Mouse (Mus musculus) adipocyte (in vitro differentiated cells): ENCODE measurements at regions not wholly inside any gene's neighbourhood (a gene's known extent, or its start where the extent isn't known, plus 50 kb on each side); places are given as distances from the start of the nearest gene placed in this dataset.

Source experiments
- DNase-seq: peaks from one replicate; pipeline ENCODE4 v3.0.0-alpha.2; 2016; ENCODE audit warnings: low spot score

GRCm38 (mm10) chr10:124318761-124319160 is 1055.0 kb downstream of the Fam19a2 start:
- no peak for DNase-seq

DNA sequence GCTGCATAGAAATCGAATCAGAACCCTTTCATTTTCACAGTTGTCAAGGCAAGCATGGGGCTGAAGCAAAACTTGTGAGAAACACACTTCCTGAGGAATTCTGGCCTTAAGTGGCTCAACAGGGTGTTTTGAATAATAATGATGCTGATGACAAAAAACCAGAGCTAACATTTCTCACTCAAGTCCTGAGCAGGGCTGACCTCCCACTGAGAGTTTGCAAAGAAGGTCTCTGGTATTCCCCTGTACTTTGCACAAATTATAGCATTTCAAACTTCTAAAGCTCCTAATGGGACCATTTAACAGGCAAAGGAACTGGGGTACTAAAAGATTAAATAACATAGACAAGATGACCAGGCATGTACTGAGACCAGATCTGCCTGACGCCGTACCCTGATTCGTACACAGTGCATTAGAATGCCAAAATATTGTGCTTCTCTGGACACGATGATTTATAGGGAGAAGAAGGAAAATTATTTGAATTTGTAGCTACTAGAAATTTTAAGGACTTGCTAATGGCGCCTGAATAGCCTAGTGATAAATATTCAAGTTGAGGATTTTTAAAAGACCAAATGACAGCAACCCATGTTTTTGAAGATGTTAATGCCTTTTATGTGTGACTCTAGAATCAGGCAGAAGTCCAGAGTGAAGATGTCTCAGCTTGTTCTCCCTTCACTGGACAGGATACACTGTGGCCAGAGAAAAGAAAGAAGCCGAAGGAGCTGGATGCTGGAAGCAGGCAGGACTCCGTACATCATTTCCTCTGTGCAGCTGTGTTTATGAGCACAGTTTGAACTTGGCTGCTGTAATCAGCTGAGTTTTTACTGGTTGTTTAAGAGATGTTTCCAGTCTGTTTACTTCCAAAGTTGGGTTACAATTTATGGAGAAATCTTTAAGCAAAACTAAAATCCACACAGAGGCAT is 1056.7 kb downstream of the Fam19a2 start:
- DNase-seq: no peak

DNA sequence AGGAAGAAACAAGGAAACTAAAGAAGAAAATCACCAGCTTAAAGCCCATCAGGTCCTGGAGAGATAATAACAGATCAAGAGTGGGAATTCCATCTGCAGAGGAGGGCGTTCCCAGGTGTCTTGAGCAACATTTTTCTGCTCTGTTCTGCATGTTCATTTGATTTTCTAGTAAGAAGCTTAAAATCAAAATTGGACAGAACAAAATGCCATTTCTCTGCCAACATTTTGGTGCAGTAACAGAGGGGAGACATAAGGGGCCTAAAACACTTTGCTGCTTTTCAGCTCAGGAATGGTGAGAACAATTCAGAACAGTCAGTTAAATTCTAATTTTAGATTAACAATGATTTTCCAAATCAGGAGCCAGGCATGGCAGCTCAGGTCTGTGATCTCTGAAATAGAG is 1056.8 kb downstream of the Slc16a7 start:
- DNase-seq: no peak

- no peak for DNase-seq
These were observed 1050.3 kb downstream of the Slc16a7 start for GRCm38 (mm10) chr10:124338923-124339322.

- peak; percentile 40 for DNase-seq
These were observed 1040.0 kb downstream of the Slc16a7 start for GRCm38 (mm10) chr10:124349300-124349699.

- no peak for DNase-seq
These were observed 1026.5 kb downstream of the Slc16a7 start for GRCm38 (mm10) chr10:124362795-124363194.

DNA sequence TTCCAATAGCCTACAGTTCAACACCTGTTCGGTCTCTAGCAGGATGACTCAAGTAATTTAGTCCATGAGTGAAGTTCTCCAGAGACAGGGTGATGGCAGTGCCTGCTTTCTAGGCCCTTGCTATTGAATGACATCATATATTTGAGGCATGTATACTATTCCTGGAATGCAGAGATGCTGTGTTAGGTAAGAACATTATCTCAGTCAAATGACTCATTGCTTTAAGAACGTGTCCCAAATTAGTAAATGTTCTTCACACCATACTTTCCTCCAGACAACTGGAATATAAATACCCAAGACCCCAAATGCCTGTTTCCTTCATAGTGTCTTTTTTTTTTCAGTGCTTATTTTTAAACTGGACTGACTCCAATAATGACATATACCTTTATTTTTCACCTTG is 1018.3 kb downstream of the Slc16a7 start:
- DNase-seq: no peak

DNA sequence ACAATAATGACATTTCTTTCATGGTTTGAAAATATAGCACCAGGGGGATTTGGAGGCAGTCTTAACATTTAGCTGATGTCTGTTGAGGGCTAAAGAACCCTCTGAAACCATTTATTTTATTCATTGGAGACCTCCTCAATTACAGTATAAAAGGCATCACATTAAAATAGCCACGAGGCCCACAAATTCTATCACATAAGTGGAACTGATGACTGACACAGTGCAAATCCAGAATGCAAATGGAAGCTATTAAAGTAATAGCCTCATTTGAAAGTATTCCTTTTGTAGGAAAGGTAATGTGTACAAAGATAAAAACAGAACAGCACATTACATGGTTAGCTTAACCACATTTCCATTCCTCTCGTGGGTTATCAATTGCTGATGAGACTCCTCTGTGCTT is 986.6 kb downstream of the Slc16a7 start:
- no peak for DNase-seq

- DNase-seq: no peak
These were observed 979.6 kb downstream of the Slc16a7 start for GRCm38 (mm10) chr10:124409633-124410032.

DNA sequence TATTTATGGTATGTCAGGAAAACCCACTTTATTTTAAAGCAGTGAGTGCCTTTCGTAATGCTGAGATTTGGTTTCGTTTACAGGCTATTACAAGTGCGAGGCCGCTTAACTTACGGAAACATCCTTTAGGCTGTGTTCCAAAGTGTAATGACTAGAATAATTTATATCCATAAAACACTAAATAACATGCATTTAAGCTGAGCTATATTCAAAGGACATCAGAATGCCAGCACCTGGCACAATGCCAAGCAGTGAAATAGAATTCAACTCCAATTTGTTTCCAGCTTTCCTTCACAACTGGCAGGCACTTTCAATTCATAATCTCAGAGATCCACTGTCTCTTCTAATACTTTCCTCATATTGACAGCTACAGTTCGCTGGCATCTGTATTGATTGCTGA is 972.7 kb downstream of the Slc16a7 start:
- no peak for DNase-seq

DNA sequence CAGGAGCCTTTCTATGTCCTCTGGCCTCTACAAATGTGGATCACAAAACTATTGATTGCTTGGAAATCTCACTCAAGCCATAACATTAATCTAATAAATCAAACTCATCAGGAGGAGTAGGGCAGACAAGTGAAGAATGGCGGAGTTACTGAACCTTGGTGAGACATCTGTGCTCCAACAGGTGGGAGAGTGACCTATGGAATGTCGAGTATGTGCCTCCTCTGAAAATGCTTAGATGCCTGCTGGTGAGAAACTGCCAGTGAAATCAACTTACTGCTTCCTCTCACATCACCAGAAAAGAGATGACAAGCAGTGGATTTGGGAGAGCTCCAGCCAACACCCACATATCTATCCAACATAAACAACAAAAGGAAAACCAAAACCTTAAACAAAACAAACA is 965.8 kb downstream of the Slc16a7 start:
- no peak for DNase-seq
